Mouse (Mus musculus): ENCODE results near the gene Slc1a4. TPM values are rescaled to one million over a fixed set of nuclear protein-coding genes. Genes with fewer than 3 reads are reported as not detected.

Slc1a4 gene
- polyA plus RNA-seq, 1 experiment from 2014 or later = 11.2 TPM

DNA sequence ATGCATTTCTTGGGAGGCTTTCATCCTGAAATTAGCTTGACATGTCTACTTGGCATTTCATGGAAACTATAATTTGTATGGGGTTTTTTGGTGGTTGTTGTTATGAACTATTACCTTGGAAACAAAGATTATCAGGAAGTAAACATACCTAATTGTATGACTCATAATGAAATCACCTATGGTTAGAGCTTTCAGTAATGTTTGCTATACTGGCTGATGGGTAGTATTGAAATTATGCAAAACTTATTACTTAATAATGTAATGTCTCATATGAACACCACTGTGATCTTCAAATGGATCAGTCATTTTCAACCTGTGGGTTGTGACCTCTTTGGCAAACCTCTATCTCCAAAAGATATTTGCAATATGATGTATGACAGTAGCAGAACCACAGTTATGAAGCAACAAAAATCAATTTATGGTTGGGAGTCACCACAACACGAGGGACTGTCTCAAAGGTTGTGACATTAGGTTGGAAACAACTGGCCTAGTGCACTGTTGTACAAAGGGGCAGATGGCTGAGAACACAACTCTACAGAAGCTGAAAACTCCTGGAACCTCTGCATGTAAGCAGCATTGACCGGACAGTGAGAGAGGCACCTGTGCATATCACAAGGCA, 49.8 kb downstream of the Slc1a4 start:
- no peak overlapping the region for H3K9ac ChIP-seq
- H3K4me2 ChIP-seq = no peak overlapping the region
- H3K27me3 ChIP-seq (replicated peaks) = no peaks in the 10 kb centered on the region
- no peak overlapping the region for H3K27ac ChIP-seq
- ATAC-seq = no peak
- WGBS (ENCODE audit: insufficient replicate concordance) = 68% methylated on average over 2 of the region's 2 CpGs
- H3K9me3 ChIP-seq (replicated peaks) = no peaks in the 10 kb centered on the region
- peaks cover 9% of the 10 kb centered on the region; the same call in 1 of the 2 replicates for H3K4me1 ChIP-seq
- H3K36me3 ChIP-seq = no peaks in the 10 kb centered on the region
- H3K4me3 ChIP-seq = no peak overlapping the region

DNA sequence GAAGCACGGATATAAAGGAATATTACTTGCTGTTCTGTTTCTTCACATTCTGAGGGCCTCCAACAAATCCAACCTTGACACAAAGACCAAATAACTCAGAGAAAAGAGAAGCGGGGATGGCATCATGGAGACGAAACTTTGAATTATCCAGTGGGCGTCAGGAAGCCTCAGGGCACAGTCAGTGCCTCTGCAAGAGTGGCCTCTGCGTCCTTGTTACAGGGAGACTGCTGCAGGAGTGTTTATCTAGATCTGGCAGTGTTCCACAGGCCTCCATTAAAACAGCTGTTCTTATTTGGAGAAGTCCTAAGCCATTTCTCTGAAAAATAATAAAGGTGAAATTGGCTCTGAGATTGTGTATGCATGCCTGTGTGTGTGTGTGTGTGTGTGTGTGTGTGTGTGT, 51.5 kb downstream of the Slc1a4 start:
- H3K4me3 ChIP-seq = no peak overlapping the region
- WGBS (ENCODE audit: insufficient replicate concordance) = 62% methylated on average over 5 of the region's 5 CpGs
- no peaks in the 10 kb centered on the region for H3K9me3 ChIP-seq (replicated peaks)
- no peaks in the 10 kb centered on the region for H3K36me3 ChIP-seq
- ATAC-seq = no peak
- no peak overlapping the region for H3K4me2 ChIP-seq
- H3K9ac ChIP-seq = no peak overlapping the region
- no peak overlapping the region for H3K27ac ChIP-seq
- peaks cover 9% of the 10 kb centered on the region; the same call in 1 of the 2 replicates for H3K4me1 ChIP-seq
- H3K27me3 ChIP-seq (replicated peaks) = no peaks in the 10 kb centered on the region

DNA sequence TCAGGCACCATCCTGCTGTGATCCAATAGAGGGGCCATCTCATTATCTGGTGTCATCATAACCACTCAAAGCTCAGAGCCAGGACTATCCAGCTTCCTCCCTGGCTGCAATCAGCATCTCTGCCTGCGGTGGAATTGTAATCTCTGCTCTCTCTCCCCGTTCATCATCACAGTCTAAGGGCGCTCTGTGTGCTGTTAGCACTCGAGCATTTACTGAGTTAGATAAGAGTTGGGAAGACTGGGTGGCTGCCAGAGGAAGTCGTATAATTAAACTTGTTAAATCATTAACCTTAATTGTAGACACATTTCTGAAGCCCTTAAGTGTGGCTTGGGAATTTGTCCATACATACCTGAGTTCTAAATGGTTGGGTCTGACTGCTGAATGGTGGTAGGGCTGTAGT, 53.8 kb downstream of the Slc1a4 start:
- Histone ChIP-seq H3K9me3 (replicated peaks) (no peaks in the 10 kb centered on the region), H3K36me3 (no peaks in the 10 kb centered on the region), H3K4me2 (no peak overlapping the region), H3K27me3 (replicated peaks) (no peaks in the 10 kb centered on the region), H3K4me3 (no peak overlapping the region), H3K27ac (no peak overlapping the region), H3K9ac (no peak overlapping the region), H3K4me1 (peaks cover 9% of the 10 kb centered on the region; the same call in 1 of the 2 replicates)
- no peak for ATAC-seq
- WGBS (ENCODE audit: insufficient replicate concordance) = 25% methylated on average over 5 of the region's 5 CpGs

DNA sequence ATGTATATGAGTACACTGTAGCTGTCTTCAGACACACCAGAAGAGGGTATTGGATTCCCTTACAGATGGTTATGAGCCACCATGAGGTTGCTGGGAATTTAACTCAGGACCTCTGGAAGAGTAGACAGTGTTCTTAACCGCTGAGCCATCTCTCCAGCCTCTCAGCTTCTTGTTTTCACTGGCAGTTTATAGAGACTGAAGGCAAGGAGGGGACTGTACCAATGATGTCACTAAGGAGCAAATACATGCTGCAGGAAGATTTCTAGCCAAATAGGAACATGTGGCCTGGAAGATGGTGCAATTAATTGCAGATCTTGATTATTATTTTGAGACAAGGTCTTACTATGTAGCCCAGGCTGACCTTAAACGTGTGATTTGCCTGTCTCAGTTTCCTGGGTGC, 55.4 kb downstream of the Slc1a4 start:
- Histone ChIP-seq H3K9ac (no peak overlapping the region), H3K27ac (no peak overlapping the region), H3K27me3 (replicated peaks) (no peaks in the 10 kb centered on the region), H3K4me1 (peaks cover 9% of the 10 kb centered on the region; the same call in 1 of the 2 replicates), H3K9me3 (replicated peaks) (no peaks in the 10 kb centered on the region), H3K4me2 (no peak overlapping the region), H3K36me3 (no peaks in the 10 kb centered on the region), H3K4me3 (no peak overlapping the region)
- WGBS (ENCODE audit: insufficient replicate concordance) = 53% methylated on average over 2 of the region's 2 CpGs
- no peak for ATAC-seq

DNA sequence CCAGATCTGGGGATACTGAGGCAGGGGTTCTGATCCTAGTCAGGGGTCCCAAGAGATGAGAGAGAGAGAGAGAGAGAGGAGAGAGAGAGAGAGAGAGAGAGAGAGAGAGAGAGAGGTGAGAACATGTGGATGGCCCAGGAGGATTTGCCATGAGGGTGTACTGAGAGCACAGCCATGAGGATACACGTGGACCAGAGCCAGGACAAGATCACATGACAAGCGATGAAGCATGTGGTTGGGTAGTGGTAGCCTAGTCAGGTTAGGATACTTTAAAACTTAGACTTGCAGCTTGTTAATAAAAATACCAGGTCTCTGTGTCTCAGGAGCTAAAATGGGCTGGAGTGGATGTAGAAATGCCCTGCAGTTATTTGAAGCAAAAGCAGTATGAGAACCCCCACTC, 56.5 kb downstream of the Slc1a4 start:
- Histone ChIP-seq H3K27ac (no peak overlapping the region), H3K4me3 (no peak overlapping the region), H3K36me3 (no peaks in the 10 kb centered on the region), H3K4me1 (peaks cover 9% of the 10 kb centered on the region; the same call in 1 of the 2 replicates), H3K27me3 (replicated peaks) (no peaks in the 10 kb centered on the region), H3K4me2 (no peak overlapping the region), H3K9me3 (replicated peaks) (no peaks in the 10 kb centered on the region), H3K9ac (no peak overlapping the region)
- no peak for ATAC-seq
- WGBS (ENCODE audit: insufficient replicate concordance) = 53% methylated on average over 2 of the region's 2 CpGs

DNA sequence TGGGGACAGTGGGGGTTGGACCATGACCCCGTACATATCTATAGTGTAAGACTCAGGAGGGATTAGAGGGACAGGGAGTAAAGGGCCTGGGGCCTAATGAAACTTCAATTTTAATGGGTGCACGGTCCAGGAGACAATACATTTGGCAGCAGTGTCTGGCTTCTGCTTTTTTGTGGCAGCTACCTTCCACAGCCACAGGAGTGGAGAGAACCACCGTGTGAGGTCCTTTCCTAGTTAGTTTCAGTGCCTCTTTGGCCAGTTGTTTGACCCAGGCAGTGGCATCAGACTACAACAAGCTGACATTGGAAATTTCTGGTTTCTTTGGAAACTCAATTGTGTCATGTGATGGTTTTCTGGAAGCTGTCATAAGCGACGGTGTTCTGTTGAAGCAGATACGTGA, 62.6 kb downstream of the Slc1a4 start:
- H3K9me3 ChIP-seq (replicated peaks) = no peaks in the 10 kb centered on the region
- H3K27me3 ChIP-seq (replicated peaks) = no peaks in the 10 kb centered on the region
- 70% methylated on average over 6 of the region's 6 CpGs for WGBS (ENCODE audit: insufficient replicate concordance)
- H3K36me3 ChIP-seq = no peaks in the 10 kb centered on the region
- no peak overlapping the region for H3K4me3 ChIP-seq
- H3K27ac ChIP-seq = no peak overlapping the region
- no peak overlapping the region for H3K9ac ChIP-seq
- no peak overlapping the region for H3K4me2 ChIP-seq
- no peaks in the 10 kb centered on the region for H3K4me1 ChIP-seq
- ATAC-seq = no peak

DNA sequence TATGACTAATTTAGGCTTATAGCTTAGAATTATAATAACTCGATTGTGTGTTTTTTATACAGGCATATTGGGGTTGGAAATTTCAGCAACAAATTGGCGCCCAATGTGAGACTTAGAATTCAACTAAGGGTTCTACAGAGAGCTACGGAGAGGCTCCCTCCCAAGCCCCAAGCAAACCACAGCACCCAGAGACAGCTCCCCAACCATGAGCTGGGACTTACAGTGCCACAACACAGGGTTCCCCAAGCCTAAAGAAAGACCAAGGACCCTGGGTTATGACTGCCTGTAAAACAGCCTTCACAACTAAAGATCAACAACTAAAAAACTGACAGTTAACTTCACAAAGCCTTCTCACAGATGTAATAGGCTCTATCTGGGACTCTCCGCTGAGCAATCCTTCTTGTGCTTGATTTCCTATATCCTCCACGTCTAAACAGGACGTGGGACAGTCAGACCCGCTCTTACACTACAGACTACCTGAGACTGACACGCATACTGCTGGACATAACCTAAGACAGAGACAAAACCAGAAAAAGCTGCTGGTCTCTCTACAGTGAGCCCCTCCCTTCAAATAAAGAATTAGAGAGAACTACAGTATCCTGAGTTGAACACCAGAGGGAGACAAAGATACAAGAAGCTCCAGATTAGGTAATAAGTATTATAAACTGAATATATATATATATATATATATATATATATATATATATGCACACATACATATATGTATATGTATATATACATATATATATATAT, 69.7 kb downstream of the Slc1a4 start:
- Histone ChIP-seq H3K4me1 (no peaks in the 10 kb centered on the region), H3K4me2 (no peak overlapping the region), H3K4me3 (no peak overlapping the region), H3K9ac (no peak overlapping the region), H3K36me3 (no peaks in the 10 kb centered on the region), H3K27ac (no peak overlapping the region), H3K27me3 (replicated peaks) (0 out of 2 replicates have a peak, but pooled peaks cover 6% of the 10 kb centered on the region), H3K9me3 (replicated peaks) (no peaks in the 10 kb centered on the region)
- 44% methylated on average over 8 of the region's 8 CpGs for WGBS (ENCODE audit: insufficient replicate concordance)
- no peak for ATAC-seq

DNA sequence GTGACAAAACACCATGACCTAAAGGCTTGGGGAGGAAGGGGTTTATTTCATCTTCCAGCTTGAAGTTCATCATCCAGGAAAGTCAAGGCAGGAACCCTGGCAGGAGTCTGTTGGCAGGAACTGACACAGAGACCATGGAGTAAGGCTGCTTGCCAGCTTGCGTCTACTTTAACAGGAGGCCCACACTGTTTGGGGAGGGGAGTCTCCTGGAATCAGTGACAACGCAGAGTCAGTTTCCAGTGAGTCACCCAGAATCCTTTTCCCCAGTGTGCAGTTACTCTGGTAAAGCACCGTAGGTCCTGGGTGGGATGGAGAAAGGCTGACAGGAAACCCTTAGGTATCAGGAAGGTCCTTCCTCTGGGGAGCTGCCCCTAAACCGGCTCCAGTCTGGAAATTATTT, 77.7 kb downstream of the Slc1a4 start:
- Histone ChIP-seq H3K9ac (no peak overlapping the region), H3K4me1 (peaks cover 9% of the 10 kb centered on the region), H3K4me3 (no peak overlapping the region), H3K36me3 (no peaks in the 10 kb centered on the region), H3K9me3 (replicated peaks) (no peaks in the 10 kb centered on the region), H3K4me2 (no peak overlapping the region), H3K27me3 (replicated peaks) (0 out of 2 replicates have a peak, but pooled peaks cover 6% of the 10 kb centered on the region), H3K27ac (no peak overlapping the region)
- WGBS (ENCODE audit: insufficient replicate concordance) = 72% methylated on average over 4 of the region's 4 CpGs
- no peak for ATAC-seq

DNA sequence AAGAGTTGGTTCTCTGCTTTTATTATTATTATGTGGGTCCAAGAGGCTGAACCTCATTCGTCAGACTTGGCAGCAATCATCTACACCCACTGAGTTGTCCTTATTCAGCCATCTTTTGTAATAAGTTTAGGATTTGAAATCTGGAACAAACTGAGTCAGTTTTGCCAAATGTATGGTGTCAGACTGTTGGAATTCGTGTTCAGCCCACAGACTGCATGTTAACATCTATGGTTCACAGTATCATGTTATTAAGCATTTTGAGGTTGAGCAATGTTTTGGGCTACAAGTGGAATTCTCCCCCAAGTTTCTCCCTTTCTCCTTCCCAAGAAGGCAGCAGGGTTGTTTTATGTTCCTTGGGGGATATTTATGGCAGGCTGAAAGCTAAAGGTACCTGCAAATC, 79.4 kb downstream of the Slc1a4 start:
- Histone ChIP-seq H3K4me1 (peaks cover 22% of the 10 kb centered on the region), H3K27ac (no peak overlapping the region), H3K9ac (no peak overlapping the region), H3K27me3 (replicated peaks) (0 out of 2 replicates have a peak, but pooled peaks cover 2% of the 10 kb centered on the region), H3K4me3 (no peak overlapping the region), H3K4me2 (no peak overlapping the region), H3K36me3 (no peaks in the 10 kb centered on the region), H3K9me3 (replicated peaks) (no peaks in the 10 kb centered on the region)
- 60% methylated on average over 2 of the region's 2 CpGs for WGBS (ENCODE audit: insufficient replicate concordance)
- no peak for ATAC-seq

Other genes with a start within 250 kb of the Slc1a4 start
- gene Actr2, start 219.8 kb downstream of the Slc1a4 start, polyA plus RNA-seq (2016; fragmentation: Nextera tagmentation; extraction: Ambion mirVana) = 77.8 and 78.1 TPM in 2 replicates
- gene Rab1a, start 131.3 kb downstream of the Slc1a4 start, polyA plus RNA-seq (2016; fragmentation: Nextera tagmentation; extraction: Ambion mirVana) = 130 and 132 TPM in 2 replicates
- 14.3 and 15.1 TPM in 2 replicates for gene Cep68, start 83.3 kb downstream of the Slc1a4 start, polyA plus RNA-seq (2016; fragmentation: Nextera tagmentation; extraction: Ambion mirVana)
- 25.8 and 27.8 TPM in 2 replicates for gene Sertad2, start 210.5 kb upstream of the Slc1a4 start, polyA plus RNA-seq (2016; fragmentation: Nextera tagmentation; extraction: Ambion mirVana)

Data from liver, embryonic 12.5 days (tissue).